Mouse (Mus musculus): ENCODE measurements at regions not wholly inside any gene's neighbourhood (a gene's known extent, or its start where the extent isn't known, plus 50 kb on each side); places are given as distances from the start of the nearest gene placed in this dataset.

GRCm38 (mm10) chr6:47647876-47648275, 52.7 kb upstream of the Ezh2 start:
- H3K36me3 ChIP-seq (ENCODE audit: control insufficient read depth, insufficient read depth, low read length), result no peaks in the 10 kb centered on the region
- no peak for DNase-seq
- H3K4me2 ChIP-seq (ENCODE audit: low read length), result no peak overlapping the region
- H3K9me3 ChIP-seq (ENCODE audit: control insufficient read depth, low read length), result no peaks in the 10 kb centered on the region
- no peak overlapping the region for H3K9ac ChIP-seq (replicated peaks; ENCODE audit: low read length)
- ATAC-seq (ENCODE audit: low FRiP score, low TSS enrichment), result no peak
- WGBS, result 86% methylated on average over 8 of the region's 8 CpGs
- H3K4me3 ChIP-seq (replicated peaks; ENCODE audit: low read depth, low read length), result no peak overlapping the region
- no peaks in the 10 kb centered on the region for H3K4me1 ChIP-seq (ENCODE audit: control insufficient read depth, insufficient read depth, low read length)
- H3K27me3 ChIP-seq (ENCODE audit: control insufficient read depth, insufficient read depth, low read length), result no peaks in the 10 kb centered on the region
- no peak overlapping the region for H3K27ac ChIP-seq (replicated peaks; ENCODE audit: low read depth, low read length)

GRCm38 (mm10) chr6:47646731-47647567, 51.8 kb upstream of the Ezh2 start:
- no peaks in the 10 kb centered on the region for H3K27me3 ChIP-seq (ENCODE audit: control insufficient read depth, insufficient read depth, low read length)
- H3K9me3 ChIP-seq (ENCODE audit: control insufficient read depth, low read length), result no peaks in the 10 kb centered on the region
- H3K36me3 ChIP-seq (ENCODE audit: control insufficient read depth, insufficient read depth, low read length), result no peaks in the 10 kb centered on the region
- ATAC-seq (ENCODE audit: low FRiP score, low TSS enrichment) (no peak), DNase-seq (no peak)
- H3K27ac ChIP-seq (replicated peaks; ENCODE audit: low read depth, low read length), result no peak overlapping the region
- no peak overlapping the region for H3K4me3 ChIP-seq (replicated peaks; ENCODE audit: low read depth, low read length)
- no peak overlapping the region for H3K4me2 ChIP-seq (ENCODE audit: low read length)
- H3K4me1 ChIP-seq (ENCODE audit: control insufficient read depth, insufficient read depth, low read length), result no peaks in the 10 kb centered on the region
- H3K9ac ChIP-seq (replicated peaks; ENCODE audit: low read length), result no peak overlapping the region
- 74% methylated on average over 14 of the region's 14 CpGs for WGBS

- WGBS, result 75% methylated on average over 1 of the region's 1 CpGs
- no peak overlapping the region for H3K4me2 ChIP-seq (ENCODE audit: low read length)
- no peak overlapping the region for H3K27ac ChIP-seq (replicated peaks; ENCODE audit: low read depth, low read length)
- no peak for ATAC-seq (ENCODE audit: low FRiP score, low TSS enrichment)
- no peaks in the 10 kb centered on the region for H3K4me1 ChIP-seq (ENCODE audit: control insufficient read depth, insufficient read depth, low read length)
- no peaks in the 10 kb centered on the region for H3K27me3 ChIP-seq (ENCODE audit: control insufficient read depth, insufficient read depth, low read length)
- H3K36me3 ChIP-seq (ENCODE audit: control insufficient read depth, insufficient read depth, low read length), result no peaks in the 10 kb centered on the region
- H3K4me3 ChIP-seq (replicated peaks; ENCODE audit: low read depth, low read length), result no peak overlapping the region
- H3K9ac ChIP-seq (replicated peaks; ENCODE audit: low read length), result no peak overlapping the region
- DNase-seq, result no peak
- no peaks in the 10 kb centered on the region for H3K9me3 ChIP-seq (ENCODE audit: control insufficient read depth, low read length)
Observed at GRCm38 (mm10) chr6:47646022-47646421, 50.9 kb upstream of the Ezh2 start.

Data from midbrain, embryonic 14.5 days (tissue).